Mouse (Mus musculus) urinary bladder, postnatal 36 days (tissue): ENCODE results near the gene Plaa.

Experiments
- DNase-seq, 2 experiments: peaks; one replicate each; pipeline ENCODE4 v3.0.0; 2022; ENCODE audit warnings: low spot score in 2 of 2, mixed read lengths in 1 of 2

Gene Plaa

DNA sequence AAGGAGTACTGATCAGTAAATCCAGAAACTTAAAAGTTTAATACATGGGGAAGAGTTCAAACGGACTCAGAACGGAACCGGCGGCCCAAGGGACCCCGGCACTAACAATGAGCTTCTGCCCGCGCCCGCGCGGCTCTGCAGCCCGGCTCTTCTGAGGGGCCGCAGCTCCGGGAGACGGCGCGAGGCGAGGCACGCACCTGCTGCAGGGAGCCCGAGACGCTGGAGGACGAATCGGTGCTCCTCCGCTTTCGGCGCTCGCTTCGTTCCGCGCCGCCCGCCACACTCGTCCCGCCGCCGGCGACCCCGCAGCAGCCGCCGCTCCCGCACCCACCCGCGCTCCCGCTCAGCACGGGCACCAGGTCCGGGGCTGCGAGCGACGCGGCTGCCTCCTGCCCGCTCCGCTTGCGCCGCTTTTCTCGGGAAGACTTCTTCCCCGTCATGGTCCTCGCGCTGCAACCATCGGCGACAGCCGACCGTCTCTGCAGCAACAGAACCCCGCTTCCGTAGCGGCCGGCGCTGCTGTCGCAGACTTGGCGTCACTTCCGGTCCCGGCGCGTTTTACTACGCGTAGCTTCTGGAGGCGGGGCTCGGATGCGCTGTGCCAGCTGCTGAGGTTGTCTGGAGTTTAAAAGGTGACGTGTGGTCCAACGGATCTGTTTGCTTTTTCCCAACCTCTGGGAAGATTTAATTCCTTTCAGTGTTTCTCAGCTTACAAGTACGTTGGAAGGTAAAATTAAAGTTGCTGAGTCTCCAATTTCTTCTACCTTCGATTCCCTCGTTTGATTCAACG, 46.6 kb downstream of the Plaa start, which contains the start of the genes Gm10306 and Caap1:
Gm10306 (plus strand) TSS at position 282 of the 790 bp plus-strand sequence.
Caap1 (minus strand) TSS at position 532 of the 790 bp plus-strand sequence.
- peak; percentile 89 to 93 for DNase-seq

DNA sequence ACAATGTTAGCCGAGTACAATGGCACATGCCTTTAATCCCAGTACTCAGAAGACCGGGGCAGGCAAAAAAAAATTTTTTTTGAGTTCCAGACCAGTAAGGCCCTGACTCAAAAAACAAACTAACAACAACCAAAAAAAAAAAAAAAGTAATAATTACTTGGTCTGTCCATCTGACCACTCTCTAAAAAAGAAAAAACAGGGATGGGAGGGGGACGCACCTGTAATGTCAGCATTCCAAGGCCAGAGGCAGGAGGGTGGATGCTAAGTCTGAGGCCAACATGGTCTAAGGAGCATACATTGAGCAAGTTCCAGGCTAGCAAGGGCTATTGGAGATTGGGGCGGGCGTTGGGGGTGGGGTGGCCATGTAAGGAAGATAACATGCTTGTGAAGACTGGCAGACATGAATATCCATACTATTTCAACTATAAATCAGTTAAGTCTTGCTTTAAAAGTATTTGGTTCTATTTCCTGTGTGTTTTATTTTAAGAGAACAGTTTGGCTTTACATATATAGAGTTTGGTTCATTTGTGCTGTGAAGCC, 48.0 kb downstream of the Plaa start:
- DNase-seq = no peak

DNA sequence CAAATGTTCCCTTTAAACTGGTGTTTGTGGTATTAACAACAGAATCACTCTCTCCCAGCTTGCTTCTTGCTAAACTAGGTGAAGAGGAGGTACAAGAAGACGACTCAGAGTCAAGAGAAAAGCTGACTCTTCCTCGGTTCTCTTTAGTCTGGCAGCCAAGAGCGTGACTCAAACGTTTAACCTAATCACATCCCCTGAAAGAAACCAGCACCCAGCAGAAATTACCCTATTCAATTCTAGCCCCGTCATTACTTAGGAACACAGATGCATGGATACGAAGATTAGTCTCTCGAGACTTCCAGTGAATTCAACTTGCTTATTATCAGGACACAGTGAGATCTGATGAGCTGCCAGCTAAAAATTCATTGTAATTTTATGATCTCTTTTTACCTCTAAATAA, 58.7 kb downstream of the Plaa start:
- no peak for DNase-seq

DNA sequence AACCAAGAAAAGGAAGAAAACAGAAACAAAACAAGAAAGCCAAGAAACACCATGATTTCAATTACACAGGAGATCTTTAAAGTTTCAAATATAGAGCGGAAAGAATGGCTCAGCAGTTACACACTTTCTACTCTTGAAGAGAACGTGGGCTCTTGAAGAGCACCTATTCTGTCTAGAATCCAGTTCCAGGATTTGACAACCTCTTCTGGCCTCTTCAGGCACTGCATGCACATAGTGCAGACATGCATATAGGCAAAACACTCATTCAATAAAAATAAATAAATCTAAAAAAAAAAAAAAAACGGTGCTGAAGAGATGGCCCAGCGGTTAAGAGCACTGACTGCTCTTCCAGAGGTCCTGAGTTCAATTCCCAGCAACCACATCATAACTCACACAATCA, 60.0 kb downstream of the Plaa start:
- no peak for DNase-seq

DNA sequence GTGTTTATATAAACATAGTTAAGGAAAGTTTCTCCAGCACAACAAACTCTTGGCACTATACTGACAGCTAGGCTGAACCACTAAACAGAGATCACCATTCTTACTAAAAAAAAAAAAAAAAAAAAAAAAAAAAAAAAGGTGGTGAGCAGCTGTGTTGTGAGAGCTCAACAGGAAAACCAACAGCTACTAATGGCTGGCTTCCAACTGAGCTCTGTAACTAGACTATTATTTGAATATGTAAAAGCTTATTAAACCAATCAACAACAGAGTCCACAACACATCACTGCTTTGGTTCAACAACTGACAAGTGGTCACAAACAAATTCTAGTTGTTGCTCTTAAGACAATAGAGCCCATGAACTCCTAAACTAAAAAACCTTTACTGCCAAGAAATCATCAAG, 69.8 kb downstream of the Plaa start:
- no peak for DNase-seq

DNA sequence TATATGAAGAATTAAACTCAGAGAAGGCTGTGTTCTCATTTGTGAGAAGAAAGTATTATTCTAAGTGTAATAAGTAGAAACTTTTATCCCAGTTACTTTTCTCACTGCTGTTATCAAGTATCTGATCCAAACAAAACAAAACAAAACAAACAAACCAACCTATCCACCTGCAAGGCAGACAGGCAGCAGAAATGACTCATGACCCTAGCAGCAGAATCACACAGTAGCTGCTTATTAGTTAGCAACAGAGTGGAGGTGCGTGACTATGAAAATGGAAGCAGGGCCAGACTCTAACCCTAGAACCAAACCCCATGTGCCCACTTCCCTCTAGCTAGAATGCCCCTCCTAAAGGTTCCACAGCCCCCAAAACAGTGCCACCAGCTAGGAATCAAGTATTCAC, 73.6 kb downstream of the Plaa start:
- DNase-seq = no peak

DNA sequence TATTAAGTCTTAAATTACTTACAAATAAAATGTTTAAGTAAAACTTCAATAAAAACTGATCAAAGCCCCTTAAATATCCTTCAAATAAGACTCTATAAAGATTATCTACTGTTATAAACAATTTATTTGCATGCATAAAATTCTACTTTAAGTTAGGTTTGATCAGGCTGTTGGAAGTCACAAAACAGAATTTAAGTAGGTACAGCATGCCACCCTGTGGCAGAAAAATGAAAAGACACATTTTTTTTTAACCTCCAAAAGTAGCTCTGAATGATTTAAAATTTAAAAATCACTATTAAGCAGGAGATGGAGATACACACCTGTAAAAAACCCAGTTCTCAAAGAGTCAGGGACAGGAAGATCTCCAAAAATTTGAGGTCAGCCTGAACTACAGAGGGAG, 79.7 kb downstream of the Plaa start:
- DNase-seq = no peak

DNA sequence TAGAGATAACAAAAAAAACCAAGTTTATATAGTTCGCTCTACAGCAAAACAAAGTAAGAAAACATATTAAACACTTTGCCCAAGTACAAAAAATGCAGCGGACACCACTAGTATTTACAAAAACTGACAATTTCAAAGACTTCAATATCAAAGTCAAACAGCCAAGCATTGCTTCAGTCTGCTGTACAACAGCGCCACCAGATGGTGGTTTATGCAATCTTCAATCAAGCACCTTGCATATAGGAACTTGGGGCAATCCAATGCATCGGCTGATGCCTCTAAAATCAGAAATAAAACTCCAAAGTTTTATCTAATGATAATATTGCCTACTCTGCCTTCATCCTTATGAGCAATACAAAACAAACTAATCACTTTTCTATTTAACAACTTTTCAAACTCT, 85.4 kb downstream of the Plaa start:
- peak in 1 of 2 experiments; percentile 16 for DNase-seq
